ENCODE assay signal across 9 mouse cellular contexts in the genomic region with DNA sequence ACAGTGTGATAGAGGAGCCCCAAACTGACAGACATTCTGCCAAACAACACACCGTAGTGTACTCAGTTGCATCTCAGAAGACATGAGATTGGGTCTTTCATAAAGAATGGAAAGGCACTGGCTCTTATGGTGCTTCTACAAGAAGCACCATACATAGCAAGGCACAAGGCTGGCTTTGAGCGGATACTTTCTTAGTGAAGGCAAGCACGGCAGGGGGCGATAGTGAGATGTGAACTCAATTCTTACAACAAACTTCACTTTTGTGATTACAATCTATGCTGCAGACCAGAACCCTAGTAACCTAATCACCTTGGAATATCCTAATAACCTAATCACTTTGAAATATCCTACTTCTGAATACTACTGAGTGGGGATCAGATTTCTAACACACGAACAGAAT. TPM values are rescaled to one million over a fixed set of nuclear protein-coding genes. Genes with fewer than 3 reads are reported as not detected.
DNase-seq lines count a peak whose midpoint lies in the region; ATAC-seq and TF ChIP-seq lines count a peak whose summit lies in the region.
"Had no signal": no experiment of that assay in that cellular context is flagged by ENCODE, and none has a peak within 500 bp of the region (broad histone marks: within the 10 kb centered on the region; RNA-seq: fewer than 3 reads in every experiment).

No protein-coding gene starts in this region.

- H3K36me3 ChIP-seq in forebrain, postnatal 0 days (ENCODE audit: insufficient read depth) = no peaks in the 10 kb centered on the region
- no peaks in the 10 kb centered on the region for H3K36me3 ChIP-seq in forebrain, embryonic 15.5 days
- no peaks in the 10 kb centered on the region for H3K36me3 ChIP-seq in neural tube, embryonic 15.5 days
- H3K36me3 ChIP-seq: heart, embryonic 13.5 days had no signal

- no peaks in the 10 kb centered on the region for H3K27me3 ChIP-seq in forebrain, postnatal 0 days (ENCODE audit: insufficient read depth, low read length)
- H3K27me3 ChIP-seq in forebrain, embryonic 15.5 days = no peaks in the 10 kb centered on the region
- H3K27me3 ChIP-seq in neural tube, embryonic 15.5 days (replicated peaks) = no peaks in the 10 kb centered on the region
- H3K27me3 ChIP-seq: heart, embryonic 13.5 days had no signal

- no peak for ATAC-seq in forebrain, postnatal 0 days
- no peak for ATAC-seq in forebrain, embryonic 15.5 days (replicated peaks)
- no peak for ATAC-seq in neural tube, embryonic 15.5 days (ENCODE audit: low FRiP score)

- TF ChIP-seq CTCF in forebrain, postnatal 0 days (IDR thresholded peaks at IDR 0.05; ENCODE audit: low read depth) = peak; percentile 47

- no peak overlapping the region for H3K9ac ChIP-seq in forebrain, postnatal 0 days
- no peak overlapping the region for H3K9ac ChIP-seq in forebrain, embryonic 15.5 days (replicated peaks)
- no peak overlapping the region for H3K9ac ChIP-seq in neural tube, embryonic 15.5 days (replicated peaks)
- H3K9ac ChIP-seq: heart, embryonic 13.5 days had no signal

- H3K9me3 ChIP-seq in forebrain, postnatal 0 days (ENCODE audit: low read length) = no peaks in the 10 kb centered on the region
- no peaks in the 10 kb centered on the region for H3K9me3 ChIP-seq in forebrain, embryonic 15.5 days
- H3K9me3 ChIP-seq in neural tube, embryonic 15.5 days (replicated peaks) = no peaks in the 10 kb centered on the region
- H3K9me3 ChIP-seq: heart, embryonic 13.5 days had no signal

- DNase-seq in forebrain, postnatal 0 days = no peak
- peak; percentile 21 for DNase-seq in neural tube, embryonic 10.5 days (ENCODE audit: extremely low spot score, low spot score)
- DNase-seq in embryo, embryonic 11 days = peak; percentile 63
- DNase-seq in left cerebral cortex, postnatal 25 days (ENCODE audit: low spot score in 2 of 2) = peak; percentile 24 to 53
- peak; percentile 69 for DNase-seq in right cerebral cortex, postnatal 14 days
- no peak for DNase-seq in frontal cortex, postnatal 10 days (ENCODE audit: low spot score in 2 of 2)

- H3K4me2 ChIP-seq in forebrain, postnatal 0 days (ENCODE audit: low read depth) = no peak overlapping the region
- H3K4me2 ChIP-seq in forebrain, embryonic 15.5 days (replicated peaks) = no peak overlapping the region
- H3K4me2 ChIP-seq in neural tube, embryonic 15.5 days = no peak overlapping the region
- H3K4me2 ChIP-seq: heart, embryonic 13.5 days had no signal

- 55% methylated on average over 5 of the region's 5 CpGs for WGBS in forebrain, postnatal 0 days
- 54% methylated on average over 5 of the region's 5 CpGs for WGBS in forebrain, embryonic 15.5 days
- WGBS in neural tube, embryonic 15.5 days = 64% methylated on average over 5 of the region's 5 CpGs

- no peak overlapping the region for H3K27ac ChIP-seq in forebrain, postnatal 0 days (ENCODE audit: low read depth, low read length)
- H3K27ac ChIP-seq in forebrain, embryonic 15.5 days (replicated peaks) = no peak overlapping the region
- H3K27ac ChIP-seq in neural tube, embryonic 15.5 days (replicated peaks) = no peak overlapping the region
- H3K27ac ChIP-seq: heart, embryonic 13.5 days had no signal

- H3K4me3 ChIP-seq in forebrain, postnatal 0 days (ENCODE audit: low read depth, low read length) = no peak overlapping the region
- no peak overlapping the region for H3K4me3 ChIP-seq in forebrain, embryonic 15.5 days
- H3K4me3 ChIP-seq in neural tube, embryonic 15.5 days (replicated peaks) = no peak overlapping the region
- H3K4me3 ChIP-seq: heart, embryonic 13.5 days had no signal

- no peaks in the 10 kb centered on the region for H3K4me1 ChIP-seq in forebrain, postnatal 0 days (ENCODE audit: insufficient read depth)
- H3K4me1 ChIP-seq in forebrain, embryonic 15.5 days = no peaks in the 10 kb centered on the region
- H3K4me1 ChIP-seq in neural tube, embryonic 15.5 days = no peaks in the 10 kb centered on the region
- H3K4me1 ChIP-seq: heart, embryonic 13.5 days had no signal

- intact Hi-C loops in left cerebral cortex, postnatal 25 days (cut with DNase I) = no loop called here

RNA-seq across cellular contexts. Expression of a gene that starts 12.6 kb away (rescaled TPM):
- total RNA-seq in forebrain, postnatal 0 days (2014; rRNA removed) = 0.52 TPM in 1 of 2 replicates, not detected in the other
- 0.30 and 0.34 TPM in 2 replicates for polyA plus RNA-seq in forebrain, postnatal 0 days (2015; fragmentation: Nextera tagmentation; extraction: Ambion mirVana)
- polyA plus RNA-seq in forebrain, embryonic 15.5 days (2015; fragmentation: Nextera tagmentation; extraction: Ambion mirVana) = 0.05 and 0.27 TPM in 2 replicates
- polyA plus RNA-seq in neural tube, embryonic 15.5 days (2015; fragmentation: Nextera tagmentation; extraction: Ambion mirVana) = 0.29 and 2.2 TPM in 2 replicates
- under 1 TPM; 0.07 to 0.11 TPM for total RNA-seq in left cerebral cortex, postnatal 25 days (2021)

RNA-seq across cellular contexts. Expression of a gene that starts 13.0 kb away (rescaled TPM):
- total RNA-seq in forebrain, postnatal 0 days (2014; rRNA removed) = 17.2 and 33.0 TPM in 2 replicates
- 23.5 and 25.7 TPM in 2 replicates for polyA plus RNA-seq in forebrain, postnatal 0 days (2015; fragmentation: Nextera tagmentation; extraction: Ambion mirVana)
- polyA plus RNA-seq in forebrain, embryonic 15.5 days (2015; fragmentation: Nextera tagmentation; extraction: Ambion mirVana) = 2.8 and 3.1 TPM in 2 replicates
- 5.5 and 5.6 TPM in 2 replicates for polyA plus RNA-seq in neural tube, embryonic 15.5 days (2015; fragmentation: Nextera tagmentation; extraction: Ambion mirVana)
- 10 to 100 TPM; 15.9 to 21.1 TPM for total RNA-seq in left cerebral cortex, postnatal 25 days (2021)
- polyA plus RNA-seq: heart, embryonic 13.5 days had no signal

RNA-seq across cellular contexts. Expression of a gene that starts 33.3 kb away (rescaled TPM):
- total RNA-seq in forebrain, postnatal 0 days (2014; rRNA removed) = 0.08 and 0.10 TPM in 2 replicates
- 0.08 and 0.19 TPM in 2 replicates for polyA plus RNA-seq in forebrain, postnatal 0 days (2015; fragmentation: Nextera tagmentation; extraction: Ambion mirVana)
- 0.23 and 0.24 TPM in 2 replicates for polyA plus RNA-seq in forebrain, embryonic 15.5 days (2015; fragmentation: Nextera tagmentation; extraction: Ambion mirVana)
- polyA plus RNA-seq in neural tube, embryonic 15.5 days (2015; fragmentation: Nextera tagmentation; extraction: Ambion mirVana) = 0.20 and 0.35 TPM in 2 replicates
- under 1 TPM; 0.43 to 0.55 TPM for total RNA-seq in left cerebral cortex, postnatal 25 days (2021)

RNA-seq across cellular contexts. Expression of a gene that starts 51.9 kb away (rescaled TPM):
- total RNA-seq in forebrain, postnatal 0 days (2014; rRNA removed) = 36.5 and 37.9 TPM in 2 replicates
- 37.5 and 42.3 TPM in 2 replicates for polyA plus RNA-seq in forebrain, postnatal 0 days (2015; fragmentation: Nextera tagmentation; extraction: Ambion mirVana)
- 50.8 and 56.0 TPM in 2 replicates for polyA plus RNA-seq in forebrain, embryonic 15.5 days (2015; fragmentation: Nextera tagmentation; extraction: Ambion mirVana)
- 49.3 and 54.2 TPM in 2 replicates for polyA plus RNA-seq in neural tube, embryonic 15.5 days (2015; fragmentation: Nextera tagmentation; extraction: Ambion mirVana)
- total RNA-seq in left cerebral cortex, postnatal 25 days (2021) = 10 to 100 TPM; 77.8 to 81.6 TPM

Comparison
In these comparisons a context has a peak if more than half of its experiments do, and no peak if none do; other contexts are left out.
1. DNase-seq: peak in neural tube, embryonic 10.5 days (single experiment), embryo, embryonic 11 days (single experiment), left cerebral cortex, postnatal 25 days (2 of 2) and right cerebral cortex, postnatal 14 days (single experiment); none in forebrain, postnatal 0 days (single experiment) and frontal cortex, postnatal 10 days (0 of 2).